Mouse (Mus musculus) liver, embryonic 14.5 days (tissue): ENCODE measurements around the gene Ehbp1l1. TPM values are rescaled to one million over a fixed set of nuclear protein-coding genes. Genes with fewer than 3 reads are reported as not detected.

Experiments used
- ATAC-seq: fragments of 200-750 bp; cut with Nextera tagmentation; 2 replicates; pipeline ENCODE4 v1.8.0; 2017; ENCODE audit warnings: moderate number of reproducible peaks, mild to moderate bottlenecking, moderate library complexity; ENCODE audit not compliant: insufficient read depth
- DNase-seq, 3 experiments: peaks; one replicate each; pipeline ENCODE4 v3.0.0-alpha.2; 2012 to 2013; ENCODE audit warnings: low read depth in 3 of 3, low spot score in 3 of 3
- H3K27ac ChIP-seq: fragments of 300-500 bp; sonication (generic); 2 replicates; pipeline ENCODE4 v1.5.1; 2014; ENCODE audit warnings: moderate library complexity, mild to moderate bottlenecking, control low read depth, inconsistent platforms
- H3K27me3 ChIP-seq: fragments of 300-500 bp; sonication (generic); 2 replicates; pipeline ENCODE4 v1.6.1; 2014; ENCODE audit warnings: mild to moderate bottlenecking, low read length, moderate library complexity; ENCODE audit not compliant: control insufficient read depth, insufficient read depth
- H3K36me3 ChIP-seq: fragments of 300-500 bp; sonication (generic); replicated peaks from 2 replicates; pipeline ENCODE4 v1.6.1; 2014; ENCODE audit warnings: low read depth; ENCODE audit not compliant: control insufficient read depth, insufficient read depth
- H3K4me1 ChIP-seq, 2 experiments: fragments of 200-500 bp in 1 of 2; fragments of 300-500 bp in 1 of 2; sonication (generic) in 1 of 2; replicated peaks; 2 replicates each; pipeline ENCODE4 v1.6.1; 2012 to 2014; ENCODE audit warnings: antibody characterized with exemption in 1 of 2, inconsistent platforms in 1 of 2, low read length in 1 of 2; ENCODE audit not compliant: control insufficient read depth in 2 of 2, insufficient read depth in 2 of 2
- H3K4me2 ChIP-seq: fragments of 300-500 bp; sonication (generic); 2 replicates; pipeline ENCODE4 v1.6.1; 2014; ENCODE audit warnings: low read depth, mild to moderate bottlenecking, control low read depth, moderate library complexity
- H3K4me3 ChIP-seq, 2 experiments: fragments of 200-500 bp in 1 of 2; fragments of 300-500 bp in 1 of 2; sonication (generic) in 1 of 2; 2 replicates each; pipeline ENCODE4 v1.5.1; 2012 to 2014; ENCODE audit warnings: low read depth in 2 of 2, low read length in 2 of 2, mild to moderate bottlenecking in 2 of 2, control low read depth in 1 of 2, inconsistent platforms in 1 of 2, moderate library complexity in 1 of 2; ENCODE audit not compliant: insufficient read depth in 1 of 2
- H3K9ac ChIP-seq: fragments of 300-500 bp; sonication (generic); replicated peaks from 2 replicates; pipeline ENCODE4 v1.6.1; 2014; ENCODE audit warnings: mild to moderate bottlenecking, control low read depth, moderate library complexity
- H3K9me3 ChIP-seq: fragments of 300-500 bp; sonication (generic); 2 replicates; pipeline ENCODE4 v1.6.1; 2016; ENCODE audit warnings: low read length, mixed read lengths; ENCODE audit not compliant: control insufficient read depth
- CTCF ChIP-seq: IDR thresholded peaks from 2 replicates; pipeline ENCODE4 v1.5.1; 2016; ENCODE audit warnings: antibody characterized with exemption, low read depth, control low read depth
- EP300 ChIP-seq: IDR thresholded peaks from 2 replicates; pipeline ENCODE4 v1.6.1; 2016; ENCODE audit warnings: antibody characterized with exemption, low read depth
- WGBS: fragments of 180-500 bp; shearing (Covaris S2); extraction: QIAGEN DNeasy Blood & Tissue Kit; methylation state at CpG from one replicate; pipeline ENCODE4 v1.1.7; 2014; ENCODE audit not compliant: insufficient replicate concordance; 5-methylcytosine and 5-hydroxymethylcytosine counted together
- polyA plus RNA-seq, 2 experiments: library from polyadenylated mRNA; depleted of rRNA in 1 of 2; stranded (reverse) in 1 of 2; unstranded in 1 of 2; fragments of >200 nt; fragmentation: Nextera tagmentation in 1 of 2; extraction: Ambion mirVana in 1 of 2; gene quantifications; 2 replicates each; pipeline versions ENCODE4 v1.2.1 to v1.2.3; 2012 to 2014

Ehbp1l1 gene
- polyA plus RNA-seq, 2 experiments, result 66.0 to 95.5 TPM

DNA sequence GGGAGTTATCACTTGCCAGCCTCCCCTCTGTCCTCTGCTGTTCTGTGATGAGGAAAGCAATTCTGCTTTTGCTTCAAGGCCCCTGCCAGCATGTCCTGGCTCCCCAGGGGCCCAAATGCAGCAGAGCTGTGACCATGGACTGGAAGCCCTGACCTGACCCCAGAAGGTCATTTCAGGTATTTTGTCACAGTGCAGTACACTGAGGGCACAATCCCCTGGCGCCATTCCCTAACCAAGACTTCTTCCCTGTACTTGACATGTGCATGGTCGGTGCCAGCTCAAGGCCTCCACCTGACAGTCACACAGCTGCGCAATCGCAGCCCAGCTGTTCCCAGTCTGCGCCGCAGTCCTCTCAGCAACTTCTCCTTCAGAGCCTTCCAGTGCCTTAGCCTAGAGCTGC is 37.0 kb upstream of the Ehbp1l1 start:
- WGBS, result 90% methylated on average over 6 of the region's 6 CpGs
- no peak for TF ChIP-seq EP300
- TF ChIP-seq CTCF, result no peak
- H3K36me3 ChIP-seq, result peaks cover 6% of the 10 kb centered on the region
- no peaks in the 10 kb centered on the region for H3K4me1 ChIP-seq
- H3K27me3 ChIP-seq, result no peaks in the 10 kb centered on the region
- ATAC-seq (no peak), DNase-seq (no peak)
- no peak overlapping the region for H3K9ac ChIP-seq
- no peak overlapping the region for H3K27ac ChIP-seq
- H3K4me2 ChIP-seq, result no peak overlapping the region
- no peak overlapping the region for H3K4me3 ChIP-seq
- H3K9me3 ChIP-seq, result no peaks in the 10 kb centered on the region

DNA sequence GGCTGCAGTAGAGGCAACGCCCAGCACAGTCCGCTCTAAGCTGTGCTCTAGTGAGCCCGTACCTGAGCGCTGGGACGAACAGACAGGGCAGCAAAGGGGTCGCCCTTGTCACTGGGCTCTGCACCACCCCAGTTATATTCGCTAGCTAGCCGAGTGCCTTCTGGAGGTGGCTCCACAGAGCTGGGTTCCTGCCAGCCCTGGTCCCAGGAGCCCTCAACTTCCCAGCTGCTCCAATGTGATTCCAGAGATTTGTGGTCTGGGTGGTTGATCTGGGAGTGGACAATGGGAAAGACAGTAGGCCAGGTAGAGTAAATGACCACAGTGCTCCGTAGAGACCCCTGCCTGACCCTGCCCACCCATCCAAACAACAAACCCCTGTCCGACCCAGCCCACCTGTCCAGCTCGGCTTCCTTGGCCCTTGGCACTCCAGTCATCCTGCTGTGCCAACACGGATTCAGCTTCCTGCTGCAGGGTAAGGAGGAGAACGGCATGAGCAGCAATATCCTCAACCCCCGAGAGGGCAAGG is 32.8 kb upstream of the Ehbp1l1 start:
- DNase-seq (no peak), ATAC-seq (no peak)
- peaks cover 18% of the 10 kb centered on the region for H3K27me3 ChIP-seq
- H3K4me1 ChIP-seq, result no peaks in the 10 kb centered on the region; a peak in 1 of 4 replicates
- TF ChIP-seq EP300 (no peak), CTCF (no peak)
- H3K4me3 ChIP-seq, result no peak overlapping the region
- 85% methylated on average over 14 of the region's 14 CpGs for WGBS
- H3K9me3 ChIP-seq, result no peaks in the 10 kb centered on the region
- no peak overlapping the region for H3K9ac ChIP-seq
- H3K36me3 ChIP-seq, result no peaks in the 10 kb centered on the region; the same call in 1 of the 2 replicates
- H3K4me2 ChIP-seq, result no peak overlapping the region
- H3K27ac ChIP-seq, result no peak overlapping the region

DNA sequence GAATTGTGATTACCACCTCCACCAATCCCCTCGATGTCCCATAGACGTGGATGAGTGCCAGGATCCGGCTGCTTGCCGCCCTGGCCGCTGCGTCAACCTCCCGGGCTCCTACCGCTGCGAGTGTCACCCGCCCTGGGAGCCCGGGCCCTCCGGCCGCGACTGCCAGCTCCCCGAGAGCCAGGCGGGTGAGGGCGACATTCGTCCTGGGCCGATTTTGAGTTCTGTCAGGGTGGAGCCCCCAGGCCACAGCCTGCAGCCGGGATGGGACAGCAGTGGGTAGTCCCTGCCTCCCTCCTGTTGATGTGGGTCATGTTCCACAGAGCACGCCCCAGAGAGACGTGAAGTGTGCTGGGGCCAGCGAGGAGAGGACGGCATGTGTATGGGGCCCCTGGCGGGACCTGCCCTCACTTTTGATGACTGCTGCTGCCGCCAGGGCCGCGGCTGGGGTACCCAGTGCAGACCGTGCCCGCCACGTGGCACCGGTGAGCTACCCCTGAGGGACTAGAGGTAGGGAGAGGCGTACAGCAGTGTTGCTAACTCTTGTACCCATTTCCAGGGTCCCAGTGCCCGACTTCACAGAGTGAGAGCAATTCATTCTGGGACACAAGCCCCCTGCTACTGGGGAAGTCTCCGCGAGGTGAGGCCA is 31.0 kb upstream of the Ehbp1l1 start:
- peak overlapping the region; percentile 30 for H3K4me2 ChIP-seq
- no peaks in the 10 kb centered on the region; the same call in 1 of the 2 replicates for H3K36me3 ChIP-seq
- H3K27me3 ChIP-seq, result peaks cover 18% of the 10 kb centered on the region
- TF ChIP-seq EP300 (no peak), CTCF (no peak)
- H3K9ac ChIP-seq, result no peak overlapping the region; the same call in 1 of the 2 replicates
- no peak overlapping the region for H3K27ac ChIP-seq
- 0 out of 2 replicates have a peak, but pooled peaks have one; percentile 13 for ATAC-seq
- H3K9me3 ChIP-seq, result no peaks in the 10 kb centered on the region
- DNase-seq, result no peak
- no peaks in the 10 kb centered on the region; a peak in 1 of 4 replicates for H3K4me1 ChIP-seq
- 27% methylated on average over 36 of the region's 36 CpGs for WGBS
- H3K4me3 ChIP-seq, result no peak overlapping the region; a peak in 1 of 4 replicates

DNA sequence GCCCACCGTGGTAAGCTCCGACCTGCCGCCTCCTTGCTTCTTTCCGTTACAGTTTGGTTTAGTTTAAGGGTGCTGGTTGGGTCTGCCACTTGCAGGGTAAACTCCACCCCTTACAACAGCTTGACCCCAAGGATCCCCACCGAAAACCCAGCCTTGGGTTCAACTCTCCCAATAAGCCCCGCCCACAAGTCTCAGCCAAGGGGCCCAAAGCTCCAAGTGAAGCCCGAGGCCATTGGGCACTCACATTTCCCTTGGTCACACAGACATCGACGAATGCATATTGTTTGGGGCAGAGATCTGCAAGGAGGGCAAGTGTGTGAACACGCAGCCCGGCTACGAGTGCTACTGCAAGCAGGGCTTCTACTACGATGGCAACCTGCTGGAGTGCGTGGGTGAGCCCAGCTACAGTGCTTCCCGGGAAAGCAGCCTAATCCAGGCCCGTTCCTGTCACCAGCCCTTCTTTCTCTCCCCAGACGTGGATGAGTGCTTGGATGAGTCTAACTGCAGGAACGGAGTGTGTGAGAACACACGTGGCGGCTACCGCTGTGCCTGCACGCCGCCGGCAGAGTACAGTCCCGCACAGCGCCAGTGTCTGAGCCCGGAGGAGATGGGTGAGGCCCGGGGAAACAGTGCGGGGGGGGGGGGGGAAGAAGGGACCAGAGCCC is 30.3 kb upstream of the Ehbp1l1 start:
- whole genome bisulfite sequencing, result 24% methylated on average over 28 of the region's 29 CpGs
- H3K4me3 ChIP-seq, result no peak overlapping the region

DNA sequence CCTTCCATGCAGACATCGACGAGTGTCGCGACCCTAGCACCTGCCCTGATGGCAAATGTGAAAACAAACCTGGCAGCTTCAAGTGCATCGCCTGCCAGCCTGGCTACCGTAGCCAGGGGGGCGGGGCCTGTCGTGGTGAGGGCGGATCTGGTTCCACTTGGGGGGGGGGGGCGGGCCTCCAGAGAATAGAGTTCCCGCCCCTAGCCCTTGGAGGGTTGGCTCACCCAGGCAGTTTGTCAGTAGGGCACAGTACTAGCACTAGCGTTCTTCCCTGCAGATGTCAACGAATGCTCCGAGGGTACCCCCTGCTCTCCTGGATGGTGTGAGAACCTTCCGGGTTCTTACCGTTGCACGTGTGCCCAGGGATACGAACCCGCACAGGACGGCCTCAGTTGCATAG is 25.6 kb upstream of the Ehbp1l1 start:
- WGBS, result 7% methylated on average over 20 of the region's 20 CpGs
- no peak overlapping the region for H3K9ac ChIP-seq
- TF ChIP-seq CTCF, result no peak
- TF ChIP-seq EP300, result no peak
- H3K27ac ChIP-seq, result no peak overlapping the region
- H3K36me3 ChIP-seq, result no peaks in the 10 kb centered on the region
- H3K27me3 ChIP-seq, result peaks cover 43% of the 10 kb centered on the region
- H3K4me1 ChIP-seq, result peaks cover 0 to 3% of the 10 kb centered on the region in 2 experiments; a peak in 3 of 4 replicates
- H3K4me3 ChIP-seq, result no peak overlapping the region
- ATAC-seq (no peak), DNase-seq (no peak)
- H3K4me2 ChIP-seq, result no peak overlapping the region
- H3K9me3 ChIP-seq, result no peaks in the 10 kb centered on the region

More for the DNA sequence above, 30.3 kb upstream of the Ehbp1l1 start:
- Histone ChIP-seq H3K9me3 (no peaks in the 10 kb centered on the region), H3K4me2 (peak overlapping the region; percentile 30), H3K27me3 (peaks cover 24% of the 10 kb centered on the region), H3K27ac (no peak overlapping the region), H3K36me3 (no peaks in the 10 kb centered on the region; the same call in 1 of the 2 replicates), H3K9ac (no peak overlapping the region; the same call in 1 of the 2 replicates), H3K4me1 (peaks cover 0 to 1% of the 10 kb centered on the region in 2 experiments; a peak in 2 of 4 replicates)
- TF ChIP-seq CTCF, result no peak
- no peak for TF ChIP-seq EP300
- DNase-seq (no peak), ATAC-seq (no peak)
